Mouse (Mus musculus) WW6 (cell line): Measurements from ENCODE around the gene Sertad1.
A peak's percentile ranks its signal among the peaks of the same experiment; 100 is the strongest.

Experiments
- DNase-seq: peaks from one replicate; pipeline ENCODE4 v3.0.0-alpha.2; 2013; ENCODE audit warnings: low read depth, low spot score

Sertad1 gene

GRCm38 (mm10) chr7:27486770-27487697 is at the start of gene Sertad1:
Gene Sertad1, plus strand, starts transcription at chr7:27486910.
- DNase-seq = peak; percentile 96

- DNase-seq = no peak
Observed at GRCm38 (mm10) chr7:27437544-27437943, 49.2 kb upstream of the Sertad1 start.

- no peak for DNase-seq
Observed at GRCm38 (mm10) chr7:27440014-27440413, 46.7 kb upstream of the Sertad1 start.

GRCm38 (mm10) chr7:27446051-27446450 is 40.7 kb upstream of the Sertad1 start:
- no peak for DNase-seq

GRCm38 (mm10) chr7:27446521-27447418 is 39.9 kb upstream of the Sertad1 start:
- no peak for DNase-seq

- DNase-seq = peak; percentile 100
Observed at GRCm38 (mm10) chr7:27447419-27448286, 39.1 kb upstream of the Sertad1 start, which contains the start of the genes Sptbn4 and Blvrb. Gene Sptbn4, minus strand, starts transcription at chr7:27447686. Gene Blvrb, plus strand, starts transcription at chr7:27447978.

DNA sequence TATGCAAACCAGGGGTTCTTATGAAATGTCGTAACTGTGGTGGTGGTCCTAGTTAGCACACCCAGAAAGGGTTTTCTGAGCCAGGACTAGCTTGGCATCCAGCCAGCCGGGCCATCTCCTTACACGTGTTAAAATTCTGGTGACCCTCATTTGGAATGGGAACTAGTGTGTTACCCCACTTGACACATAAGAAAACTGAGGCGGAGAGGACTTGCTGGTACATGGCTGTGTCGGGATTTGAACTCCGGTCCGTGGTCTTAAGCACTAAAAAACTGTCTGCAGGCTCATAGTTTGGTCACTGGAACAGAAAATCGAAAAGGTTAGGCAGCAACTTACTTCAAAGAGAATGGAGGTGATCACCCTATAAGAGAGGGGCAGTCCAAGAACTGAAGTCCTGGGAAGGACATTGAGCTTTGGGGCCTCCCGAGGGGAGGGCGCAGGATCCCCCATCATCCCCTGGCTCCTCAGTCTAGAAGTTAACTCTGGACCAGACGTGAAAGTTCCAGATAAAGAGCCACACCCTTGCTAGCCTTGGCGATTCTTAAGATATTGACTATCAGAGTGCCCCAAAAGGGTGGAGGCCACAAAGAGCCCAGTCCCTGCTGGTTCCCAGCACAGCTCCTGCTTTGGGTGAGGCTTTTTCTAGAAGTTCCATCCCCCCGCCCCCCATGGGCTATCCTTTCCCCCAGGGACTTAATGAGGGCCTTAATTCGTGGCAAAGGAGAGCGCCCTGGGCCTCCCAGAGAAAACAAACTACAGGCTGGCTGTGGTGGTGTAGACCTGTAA is 38.1 kb upstream of the Sertad1 start:
- DNase-seq = no peak

DNA sequence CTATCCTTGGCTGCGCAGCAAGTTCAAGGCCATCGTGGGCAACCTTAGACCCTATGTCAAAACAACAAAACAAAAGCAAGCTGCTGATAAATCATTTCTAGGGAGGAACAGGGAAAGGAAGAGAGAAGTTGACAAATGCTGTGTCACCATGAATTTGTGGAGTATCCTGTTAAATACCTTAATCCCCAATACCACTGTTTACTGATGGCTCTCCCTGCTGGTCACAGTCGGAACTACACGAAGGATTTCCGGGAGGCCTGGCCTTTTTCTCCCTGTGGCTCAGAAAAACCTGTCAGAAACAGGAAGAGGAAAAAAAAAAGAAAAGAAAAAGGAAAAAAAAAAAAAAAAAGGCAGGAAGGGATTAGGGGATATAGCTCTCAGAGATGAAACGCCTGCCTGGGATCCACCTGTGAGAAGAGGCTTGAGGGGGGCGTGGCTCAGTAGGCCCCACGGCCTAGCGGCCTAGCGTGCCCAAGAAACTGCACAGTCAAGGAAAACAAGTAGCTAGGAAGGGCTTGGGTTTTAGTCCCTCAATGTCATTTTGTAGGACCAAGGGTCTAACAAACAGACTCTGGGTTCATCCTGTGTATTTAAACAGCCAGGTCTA is 37.4 kb upstream of the Sertad1 start:
- no peak for DNase-seq

- no peak for DNase-seq
Observed at GRCm38 (mm10) chr7:27451359-27451758, 35.4 kb upstream of the Sertad1 start.

DNA sequence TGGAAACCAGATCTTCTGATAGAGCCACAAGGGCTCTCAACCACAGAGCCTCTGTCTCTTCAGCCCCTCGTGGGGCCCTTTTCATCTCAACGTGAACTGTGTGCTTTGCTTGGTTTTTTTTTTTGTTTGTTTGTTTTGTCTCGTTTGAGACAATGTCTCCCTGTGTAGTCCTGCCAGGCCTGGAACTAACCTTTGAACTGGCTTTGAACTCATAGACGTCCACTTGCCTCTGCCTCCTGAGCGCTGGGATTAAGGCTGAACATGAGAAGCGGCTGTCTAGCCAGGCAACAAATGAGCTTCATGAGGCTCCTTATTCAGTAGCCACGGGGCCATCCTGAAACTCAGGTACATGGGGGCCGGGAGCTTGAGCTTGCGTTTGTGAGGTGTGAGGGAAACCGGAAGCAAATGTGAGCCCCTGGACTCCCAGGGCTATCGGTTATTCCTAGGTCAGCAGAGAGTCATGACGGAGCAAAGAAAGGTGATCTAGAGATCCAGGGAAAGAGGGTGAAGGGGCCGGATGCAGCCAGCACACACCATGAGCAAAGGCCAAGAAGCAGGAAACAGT is 34.4 kb upstream of the Sertad1 start:
- no peak for DNase-seq

DNA sequence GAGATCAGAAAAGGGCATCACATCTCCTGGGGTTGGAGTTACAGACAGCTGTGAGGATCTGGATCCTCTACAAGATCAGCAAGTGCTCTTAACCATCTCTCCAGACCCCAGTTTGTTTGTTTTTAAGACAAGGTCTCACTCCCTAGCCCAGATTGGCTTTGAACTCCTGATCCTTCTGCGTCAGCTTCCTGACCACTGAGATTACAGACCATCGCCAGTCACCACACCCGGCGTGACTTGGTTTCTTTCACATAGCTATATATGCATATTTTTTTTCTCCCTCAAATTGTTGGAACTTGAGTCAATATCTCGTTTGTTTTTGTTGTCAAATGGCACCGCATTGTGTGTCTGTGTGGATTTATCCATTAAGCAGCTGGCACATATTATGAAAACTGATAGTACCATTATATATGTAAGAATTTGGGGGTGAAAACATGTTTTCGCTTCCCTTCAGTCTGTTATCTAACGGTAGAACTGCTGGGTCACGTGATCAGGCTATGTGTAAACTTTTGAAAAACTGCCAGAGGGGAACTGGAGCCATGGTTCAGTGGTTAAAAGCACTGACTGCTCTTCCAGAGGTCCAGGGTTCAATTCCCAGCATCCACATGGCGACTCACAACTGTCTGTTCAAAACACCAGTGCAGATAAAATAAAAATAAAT is 32.1 kb upstream of the Sertad1 start:
- no peak for DNase-seq

- DNase-seq = no peak
Observed at GRCm38 (mm10) chr7:27455273-27455672, 31.4 kb upstream of the Sertad1 start.

DNA sequence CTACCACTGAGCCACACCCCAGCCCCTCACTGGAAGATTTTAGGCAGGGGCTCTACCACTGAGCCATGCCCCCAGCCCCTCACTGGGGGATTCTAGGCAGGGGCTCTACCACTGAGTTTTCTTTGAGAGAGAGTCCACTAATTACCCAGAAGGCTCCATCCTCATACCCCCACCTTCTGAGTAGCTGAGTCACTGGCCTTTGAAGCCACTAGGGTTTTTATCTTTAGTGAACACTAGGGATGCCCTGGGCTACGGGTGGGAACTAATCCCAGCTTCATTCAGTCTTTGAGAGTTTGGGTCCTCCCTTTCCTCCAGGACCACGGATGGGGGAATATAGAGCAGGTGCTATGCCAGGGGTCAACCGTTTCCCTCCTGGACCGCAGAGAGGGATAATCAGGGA is 28.1 kb upstream of the Sertad1 start:
- no peak for DNase-seq

DNA sequence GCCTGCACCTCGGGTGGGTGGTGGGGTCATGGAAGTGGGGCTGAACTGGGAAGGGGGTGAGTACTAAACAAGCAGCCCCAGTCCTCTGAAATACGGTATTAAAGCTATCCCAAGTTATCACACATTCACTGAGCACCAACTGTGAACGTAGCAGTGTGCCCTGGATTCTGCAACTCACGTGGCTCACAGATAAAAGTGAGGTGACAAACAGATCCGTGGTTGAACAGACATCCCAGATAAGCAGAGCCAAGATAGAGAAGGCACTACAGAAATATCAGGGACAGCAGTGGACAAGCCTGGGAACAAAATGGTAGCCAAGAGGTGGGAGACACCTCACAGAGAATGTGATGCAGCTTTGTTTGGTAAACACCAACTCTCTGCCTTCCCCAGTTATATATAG is 27.1 kb upstream of the Sertad1 start:
- no peak for DNase-seq

- no peak for DNase-seq
Observed at GRCm38 (mm10) chr7:27460477-27460876, 26.2 kb upstream of the Sertad1 start.

DNA sequence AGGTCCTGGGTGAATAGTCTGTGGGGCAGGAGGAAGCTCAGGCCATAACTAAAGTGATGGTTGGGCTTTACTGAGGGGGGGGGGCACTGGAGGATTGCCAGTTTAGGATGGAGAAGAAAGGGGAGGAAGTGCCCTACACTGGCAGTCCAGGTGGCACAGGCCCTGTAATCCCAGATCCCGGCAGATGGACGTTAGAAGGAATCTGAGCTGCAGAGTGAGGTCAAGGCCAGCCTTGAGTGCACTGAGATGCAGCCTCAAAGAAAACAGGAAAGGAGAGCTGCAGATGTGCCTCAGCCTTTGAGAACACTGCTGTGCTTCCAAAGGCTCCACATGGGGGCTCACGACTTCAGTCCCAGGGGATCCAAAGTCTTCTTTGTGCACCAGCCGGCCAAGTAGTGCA is 19.1 kb upstream of the Sertad1 start:
- no peak for DNase-seq

- DNase-seq = no peak
Observed at GRCm38 (mm10) chr7:27471390-27472120, 15.2 kb upstream of the Sertad1 start.

- no peak for DNase-seq
Observed at GRCm38 (mm10) chr7:27472596-27472995, 14.1 kb upstream of the Sertad1 start.
